Mouse (Mus musculus) erythroblast, embryonic 14.5 days (primary cell): ENCODE results near the gene Itpkc.

Source experiments
- GATA1 ChIP-seq: IDR thresholded peaks from 2 replicates; pipeline ENCODE4 v1.6.1; 2012; ENCODE audit warnings: low read length, inconsistent platforms, mixed read lengths
- TAL1 ChIP-seq: IDR thresholded peaks from 3 replicates; pipeline ENCODE4 v1.6.1; 2012; ENCODE audit warnings: low read length, inconsistent platforms, mixed read lengths

DNA sequence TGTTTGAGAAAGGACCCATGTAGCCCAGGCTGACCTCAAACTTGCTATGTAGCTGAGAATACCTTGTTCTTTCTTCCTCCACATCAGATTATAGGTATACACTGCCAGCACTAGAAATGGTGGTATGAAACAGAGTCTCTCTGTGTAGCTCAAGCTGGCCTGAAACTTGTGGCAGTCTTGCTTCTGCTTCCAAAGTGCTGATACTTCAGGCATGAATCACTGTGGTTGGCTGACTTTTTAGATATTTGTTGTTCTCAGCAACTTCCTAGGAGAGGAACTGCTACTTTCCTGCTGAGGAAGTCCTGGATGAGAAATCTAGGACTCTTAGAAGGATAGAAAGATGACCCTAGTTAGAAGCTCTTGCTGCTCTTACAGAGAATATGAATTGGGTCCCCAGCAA, 30.1 kb downstream of the Itpkc start:
- no peak for TF ChIP-seq TAL1
- TF ChIP-seq GATA1, result no peak
